Mouse (Mus musculus): ENCODE results near the gene Dbil5. TPM values are rescaled to one million over a fixed set of nuclear protein-coding genes. Genes with fewer than 3 reads are reported as not detected.

The Dbil5 gene
- total and polyA plus RNA-seq, 2 experiments from 2014 or later, result 0.54 TPM; not detected in 1

DNA sequence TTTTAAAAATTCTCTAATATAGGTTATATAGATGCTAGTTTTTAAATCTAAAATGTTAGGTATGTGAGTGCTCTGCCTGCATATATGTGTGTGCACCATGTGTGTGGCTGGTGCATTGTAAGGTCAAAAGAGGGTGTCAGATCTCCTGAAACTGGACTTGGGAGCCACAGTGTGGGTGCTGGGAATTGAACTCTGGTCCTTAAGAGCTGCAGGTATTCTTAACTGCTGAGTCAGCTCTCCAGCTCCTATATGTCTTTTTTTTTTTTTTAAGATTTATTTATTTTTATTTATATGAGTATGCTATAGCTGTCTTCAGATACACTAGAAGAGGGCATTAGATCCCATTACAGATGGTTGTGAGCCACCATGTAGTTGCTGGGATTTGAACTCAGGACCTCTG, 29.0 kb downstream of the Dbil5 start:
- TF ChIP-seq CTCF (IDR thresholded peaks at IDR 0.05; ENCODE audit: low read depth), result no peak
- no peak for ATAC-seq

DNA sequence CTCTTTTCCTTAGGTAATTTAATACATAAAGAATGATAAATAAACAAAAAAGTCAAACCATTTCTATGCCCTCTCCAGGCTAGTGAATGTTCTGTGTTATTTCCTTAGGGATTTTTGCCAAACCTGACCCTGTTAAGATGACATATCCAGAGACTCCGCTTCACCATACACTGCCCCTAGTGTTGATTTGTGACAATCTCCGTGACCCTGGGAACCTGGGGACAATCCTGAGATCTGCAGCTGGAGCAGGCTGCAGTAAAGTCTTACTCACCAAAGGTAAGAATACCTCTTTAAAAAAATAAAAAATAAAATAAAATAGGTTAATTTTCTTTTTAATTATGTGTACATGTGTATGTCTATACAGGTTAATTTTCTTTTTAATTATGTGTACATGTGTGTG, 29.8 kb downstream of the Dbil5 start:
- no peak overlapping the region for H3K27ac ChIP-seq
- H3K4me2 ChIP-seq (ENCODE audit: low read depth, low read length), result no peak overlapping the region
- peaks cover 9% of the 10 kb centered on the region for H3K4me1 ChIP-seq (ENCODE audit: insufficient read depth, low read length)
- peak; percentile 38; the same call in 1 of the 2 replicates for TF ChIP-seq CTCF (IDR thresholded peaks at IDR 0.05; ENCODE audit: low read depth)
- no peak for ATAC-seq
- H3K9ac ChIP-seq (replicated peaks; ENCODE audit: low read length), result no peak overlapping the region
- 26% methylated on average over 2 of the region's 2 CpGs for WGBS
- H3K36me3 ChIP-seq (ENCODE audit: insufficient read depth, low read length), result peaks cover 27% of the 10 kb centered on the region
- H3K4me3 ChIP-seq (ENCODE audit: low read length), result no peak overlapping the region
- DNase-seq (ENCODE audit: low spot score), result no peak
- no peaks in the 10 kb centered on the region for H3K9me3 ChIP-seq (ENCODE audit: low read length)
- H3K27me3 ChIP-seq (ENCODE audit: insufficient read depth, low read length), result no peaks in the 10 kb centered on the region

More for the DNA sequence above, 29.0 kb downstream of the Dbil5 start:
- H3K36me3 ChIP-seq (ENCODE audit: insufficient read depth, low read length), result peaks cover 27% of the 10 kb centered on the region
- no peak for DNase-seq (ENCODE audit: low spot score)
- no peak overlapping the region for H3K4me3 ChIP-seq (ENCODE audit: low read length)
- H3K27ac ChIP-seq, result no peak overlapping the region
- H3K4me2 ChIP-seq (ENCODE audit: low read depth, low read length), result no peak overlapping the region
- no peak overlapping the region for H3K9ac ChIP-seq (replicated peaks; ENCODE audit: low read length)
- H3K4me1 ChIP-seq (ENCODE audit: insufficient read depth, low read length), result peaks cover 9% of the 10 kb centered on the region
- H3K9me3 ChIP-seq (ENCODE audit: low read length), result no peaks in the 10 kb centered on the region
- no peaks in the 10 kb centered on the region for H3K27me3 ChIP-seq (ENCODE audit: insufficient read depth, low read length)

- H3K4me1 ChIP-seq (ENCODE audit: insufficient read depth, low read length), result no peaks in the 10 kb centered on the region
- no peak overlapping the region for H3K9ac ChIP-seq (replicated peaks; ENCODE audit: low read length)
- ATAC-seq, result no peak
- peak; percentile 39 for DNase-seq (ENCODE audit: low spot score)
- H3K4me2 ChIP-seq (ENCODE audit: low read depth, low read length), result no peak overlapping the region
- WGBS, result 38% methylated on average over 3 of the region's 3 CpGs
- no peaks in the 10 kb centered on the region for H3K9me3 ChIP-seq (ENCODE audit: low read length)
- no peaks in the 10 kb centered on the region for H3K27me3 ChIP-seq (ENCODE audit: insufficient read depth, low read length)
- H3K36me3 ChIP-seq (ENCODE audit: insufficient read depth, low read length), result peaks cover 22% of the 10 kb centered on the region
- H3K27ac ChIP-seq, result no peak overlapping the region
- TF ChIP-seq CTCF (IDR thresholded peaks at IDR 0.05; ENCODE audit: low read depth), result no peak
- no peak overlapping the region for H3K4me3 ChIP-seq (ENCODE audit: low read length)
Observed at GRCm38 (mm10) chr11:76252036-76252435, 34.6 kb downstream of the Dbil5 start.

DNA sequence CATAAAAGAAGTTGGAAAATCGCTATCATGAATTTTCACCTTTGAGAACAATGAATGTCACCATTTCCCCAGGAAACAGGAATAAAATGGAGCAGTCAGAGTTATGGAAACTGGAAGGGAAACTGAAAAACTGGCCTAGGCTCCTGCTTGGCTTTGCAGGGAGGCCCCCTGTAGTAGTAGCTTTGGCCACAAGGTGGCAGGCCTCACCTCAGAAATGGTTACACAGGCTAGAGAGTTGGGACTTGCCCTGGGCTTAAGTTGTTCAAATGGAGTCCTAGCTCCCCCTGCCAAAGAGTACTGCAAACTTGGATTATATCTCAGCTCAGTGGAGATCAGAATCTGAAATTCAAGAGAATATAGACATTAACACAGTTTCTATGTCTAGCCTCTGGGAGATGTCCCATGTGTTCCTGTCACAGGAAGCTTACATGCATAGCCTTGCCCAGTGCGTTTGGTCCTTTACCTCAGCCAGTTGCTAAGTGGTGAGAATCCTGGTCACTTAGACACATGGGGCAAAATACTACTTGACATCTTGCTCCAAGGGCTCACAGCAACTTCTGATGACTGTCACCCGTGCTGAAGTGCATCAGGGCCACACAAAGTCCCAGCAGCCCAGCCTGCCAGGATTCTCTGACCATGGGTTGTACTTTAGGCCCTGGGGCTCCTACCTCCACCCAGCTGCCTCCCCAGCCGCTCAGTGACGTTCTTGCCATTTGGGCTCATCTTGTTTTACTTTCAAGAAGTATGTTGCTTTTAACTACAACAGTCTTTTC, 35.9 kb downstream of the Dbil5 start:
- no peaks in the 10 kb centered on the region for H3K27me3 ChIP-seq (ENCODE audit: insufficient read depth, low read length)
- H3K9me3 ChIP-seq (ENCODE audit: low read length), result no peaks in the 10 kb centered on the region
- H3K4me2 ChIP-seq (ENCODE audit: low read depth, low read length), result no peak overlapping the region
- peaks cover 22% of the 10 kb centered on the region for H3K36me3 ChIP-seq (ENCODE audit: insufficient read depth, low read length)
- ATAC-seq, result peak; percentile 85
- TF ChIP-seq CTCF (IDR thresholded peaks at IDR 0.05; ENCODE audit: low read depth), result peak; percentile 95
- no peak overlapping the region for H3K4me3 ChIP-seq (ENCODE audit: low read length)
- no peak overlapping the region for H3K9ac ChIP-seq (replicated peaks; ENCODE audit: low read length)
- peak; percentile 91 for DNase-seq (ENCODE audit: low spot score)
- WGBS, result 48% methylated on average over 5 of the region's 5 CpGs
- no peaks in the 10 kb centered on the region for H3K4me1 ChIP-seq (ENCODE audit: insufficient read depth, low read length)
- H3K27ac ChIP-seq, result no peak overlapping the region

GRCm38 (mm10) chr11:76253918-76254264, 36.5 kb downstream of the Dbil5 start:
- Histone ChIP-seq H3K4me3 (ENCODE audit: low read length) (no peak overlapping the region), H3K27me3 (ENCODE audit: insufficient read depth, low read length) (no peaks in the 10 kb centered on the region), H3K9ac (replicated peaks; ENCODE audit: low read length) (no peak overlapping the region), H3K4me2 (ENCODE audit: low read depth, low read length) (no peak overlapping the region), H3K4me1 (ENCODE audit: insufficient read depth, low read length) (no peaks in the 10 kb centered on the region), H3K27ac (no peak overlapping the region), H3K9me3 (ENCODE audit: low read length) (no peaks in the 10 kb centered on the region), H3K36me3 (ENCODE audit: insufficient read depth, low read length) (peaks cover 17% of the 10 kb centered on the region)
- ATAC-seq, result no peak
- 57% methylated on average over 4 of the region's 4 CpGs for WGBS
- peak; percentile 24 for DNase-seq (ENCODE audit: low spot score)
- no peak for TF ChIP-seq CTCF (IDR thresholded peaks at IDR 0.05; ENCODE audit: low read depth)

DNA sequence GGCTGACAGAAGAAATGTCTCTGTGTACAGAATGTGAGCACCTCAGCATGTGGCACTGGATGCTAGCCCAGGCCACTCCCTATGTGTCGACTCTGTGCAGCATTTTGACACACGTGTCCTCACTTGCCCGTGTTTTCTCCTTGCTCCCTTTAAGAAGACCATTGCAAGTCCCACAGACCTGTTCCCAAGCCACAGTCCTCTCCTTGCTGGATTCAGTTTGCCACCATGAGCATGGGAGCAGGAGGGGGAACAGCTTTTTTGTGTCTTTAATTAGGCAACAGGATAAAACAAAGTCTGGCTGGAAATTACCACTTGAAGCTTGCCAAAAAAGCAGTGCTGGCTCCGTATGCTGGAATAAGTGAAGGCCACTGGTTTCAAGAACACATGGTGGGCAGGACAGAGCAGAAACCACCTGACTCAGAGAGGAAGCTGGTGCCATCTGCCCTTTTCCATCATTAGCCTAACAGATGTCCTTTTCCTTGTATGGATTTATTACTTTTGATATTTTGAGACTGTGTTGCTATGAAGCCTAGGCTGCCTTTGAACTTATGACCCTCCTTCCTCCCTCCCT, 38.1 kb downstream of the Dbil5 start:
- TF ChIP-seq CTCF (IDR thresholded peaks at IDR 0.05; ENCODE audit: low read depth), result no peak
- Histone ChIP-seq H3K36me3 (ENCODE audit: insufficient read depth, low read length) (0 out of 2 replicates have a peak, but pooled peaks cover 4% of the 10 kb centered on the region), H3K27me3 (ENCODE audit: insufficient read depth, low read length) (no peaks in the 10 kb centered on the region), H3K9ac (replicated peaks; ENCODE audit: low read length) (no peak overlapping the region), H3K4me2 (ENCODE audit: low read depth, low read length) (no peak overlapping the region), H3K9me3 (ENCODE audit: low read length) (no peaks in the 10 kb centered on the region), H3K4me3 (ENCODE audit: low read length) (no peak overlapping the region), H3K27ac (peak overlapping the region; percentile 32; the same call in 1 of the 2 replicates), H3K4me1 (ENCODE audit: insufficient read depth, low read length) (peaks cover 6% of the 10 kb centered on the region)
- DNase-seq (ENCODE audit: low spot score), result peak; percentile 65
- WGBS, result 55% methylated on average over 4 of the region's 4 CpGs
- no peak for ATAC-seq

- DNase-seq (ENCODE audit: low spot score) (no peak), ATAC-seq (no peak)
- no peaks in the 10 kb centered on the region for H3K9me3 ChIP-seq (ENCODE audit: low read length)
- 54% methylated on average over 5 of the region's 5 CpGs for WGBS
- H3K27me3 ChIP-seq (ENCODE audit: insufficient read depth, low read length), result no peaks in the 10 kb centered on the region
- H3K36me3 ChIP-seq (ENCODE audit: insufficient read depth, low read length), result no peaks in the 10 kb centered on the region
- TF ChIP-seq CTCF (IDR thresholded peaks at IDR 0.05; ENCODE audit: low read depth), result no peak
- H3K9ac ChIP-seq (replicated peaks; ENCODE audit: low read length), result no peak overlapping the region
- H3K27ac ChIP-seq, result peak overlapping the region; percentile 32; the same call in 1 of the 2 replicates
- no peak overlapping the region for H3K4me3 ChIP-seq (ENCODE audit: low read length)
- H3K4me2 ChIP-seq (ENCODE audit: low read depth, low read length), result no peak overlapping the region
- H3K4me1 ChIP-seq (ENCODE audit: insufficient read depth, low read length), result peaks cover 10% of the 10 kb centered on the region
Observed at GRCm38 (mm10) chr11:76256129-76256528, 38.7 kb downstream of the Dbil5 start.

Data from hindbrain, postnatal 0 days (tissue).